Mouse (Mus musculus) stomach, postnatal 0 days (tissue): ENCODE results near the gene Mknk2. TPM values are rescaled to one million over a fixed set of nuclear protein-coding genes. Genes with fewer than 3 reads are reported as not detected.
A peak's percentile ranks its signal among the peaks of the same experiment; 100 is the strongest.

Experiments used
- ATAC-seq: fragments of 200-750 bp; cut with Nextera tagmentation; 2 replicates; pipeline ENCODE4 v1.8.0; 2017; ENCODE audit not compliant: low FRiP score, low TSS enrichment
- DNase-seq: peaks from one replicate; pipeline ENCODE4 v3.0.0-alpha.2; 2016; ENCODE audit warnings: low spot score
- H3K27ac ChIP-seq: fragments of 300-500 bp; sonication (generic); replicated peaks from 2 replicates; pipeline ENCODE4 v1.5.1; 2014; ENCODE audit warnings: mild to moderate bottlenecking, control low read depth
- H3K27me3 ChIP-seq: fragments of 300-500 bp; sonication (generic); 2 replicates; pipeline ENCODE4 v1.6.1; 2014; ENCODE audit warnings: low read length; ENCODE audit not compliant: control insufficient read depth, insufficient read depth
- H3K36me3 ChIP-seq: fragments of 300-500 bp; sonication (generic); 2 replicates; pipeline ENCODE4 v1.6.1; 2014; ENCODE audit warnings: low read length, mixed read lengths; ENCODE audit not compliant: control insufficient read depth, insufficient read depth
- H3K4me1 ChIP-seq: fragments of 300-500 bp; sonication (generic); replicated peaks from 2 replicates; pipeline ENCODE4 v1.6.1; 2014; ENCODE audit warnings: antibody characterized with exemption; ENCODE audit not compliant: control insufficient read depth, insufficient read depth
- H3K4me2 ChIP-seq: fragments of 300-500 bp; sonication (generic); replicated peaks from 2 replicates; pipeline ENCODE4 v1.6.1; 2014; ENCODE audit warnings: low read depth, mild to moderate bottlenecking, control low read depth, moderate library complexity
- H3K4me3 ChIP-seq: fragments of 300-500 bp; sonication (generic); 2 replicates; pipeline ENCODE4 v1.5.1; 2014; ENCODE audit warnings: low read depth, low read length, control low read depth
- H3K9ac ChIP-seq: fragments of 300-500 bp; sonication (generic); 2 replicates; pipeline ENCODE4 v1.6.1; 2014; ENCODE audit warnings: mild to moderate bottlenecking, low read length, control low read depth, mixed read lengths
- H3K9me3 ChIP-seq: fragments of 300-500 bp; sonication (generic); 2 replicates; pipeline ENCODE4 v1.6.1; 2016; ENCODE audit warnings: low read length; ENCODE audit not compliant: control insufficient read depth
- CTCF ChIP-seq: IDR thresholded peaks from 2 replicates; pipeline ENCODE4 v1.5.1; 2016; ENCODE audit warnings: antibody characterized with exemption, low read depth, mild to moderate bottlenecking, moderate library complexity
- EP300 ChIP-seq: optimal IDR thresholded peaks from 2 replicates; pipeline ENCODE3; 2016; ENCODE audit warnings: antibody characterized with exemption
- WGBS: fragments of 180-500 bp; shearing (Covaris S2); extraction: QIAGEN DNeasy Blood & Tissue Kit; methylation state at CpG from one replicate; pipeline ENCODE4 v1.1.7; 2014; 5-methylcytosine and 5-hydroxymethylcytosine counted together
- polyA plus RNA-seq: library from polyadenylated mRNA; unstranded; fragments of >200 nt; fragmentation: Nextera tagmentation; extraction: Ambion mirVana; gene quantifications from 2 replicates; pipeline ENCODE4 v1.2.1, GENCODE M21; 2015

The Mknk2 gene
- polyA plus RNA-seq, 1 experiment from 2014 or later = 55.2 TPM

GRCm38 (mm10) chr10:80665981-80666733 is 11.8 kb downstream of the Mknk2 start:
- no peak for TF ChIP-seq EP300
- TF ChIP-seq CTCF = peak; percentile 39
- Histone ChIP-seq H3K27me3 (no peaks in the 10 kb centered on the region), H3K27ac (peak overlapping the region; percentile 94), H3K4me2 (no peak overlapping the region), H3K36me3 (peaks cover 46% of the 10 kb centered on the region), H3K4me1 (peaks cover 7% of the 10 kb centered on the region; the same call in 1 of the 2 replicates), H3K4me3 (no peak overlapping the region), H3K9ac (peak overlapping the region; percentile 31), H3K9me3 (no peaks in the 10 kb centered on the region)
- no peak for ATAC-seq
- WGBS = 67% methylated on average over 10 of the region's 10 CpGs
- DNase-seq = no peak

GRCm38 (mm10) chr10:80665459-80665858 is 12.5 kb downstream of the Mknk2 start:
- peak overlapping the region; percentile 94 for H3K27ac ChIP-seq
- peak overlapping the region; percentile 23; the same call in 1 of the 2 replicates for H3K9ac ChIP-seq
- no peak for ATAC-seq

GRCm38 (mm10) chr10:80665016-80665380 is 12.9 kb downstream of the Mknk2 start:
- H3K27ac ChIP-seq = peak overlapping the region; percentile 94
- peak overlapping the region; percentile 43; the same call in 1 of the 2 replicates for H3K9ac ChIP-seq
- TF ChIP-seq EP300 = no peak
- no peak for TF ChIP-seq CTCF
- WGBS = 2% methylated on average over 10 of the region's 10 CpGs
- DNase-seq (peak; percentile 74), ATAC-seq (peak; percentile 63)
- no peak overlapping the region for H3K4me3 ChIP-seq
- H3K9me3 ChIP-seq = no peaks in the 10 kb centered on the region
- no peaks in the 10 kb centered on the region for H3K27me3 ChIP-seq
- peaks cover 36% of the 10 kb centered on the region for H3K36me3 ChIP-seq
- peaks cover 6% of the 10 kb centered on the region; the same call in 1 of the 2 replicates for H3K4me1 ChIP-seq
- H3K4me2 ChIP-seq = peak overlapping the region; percentile 35; the same call in 1 of the 2 replicates

More at GRCm38 (mm10) chr10:80665459-80665858, 12.5 kb downstream of the Mknk2 start:
- no peaks in the 10 kb centered on the region for H3K27me3 ChIP-seq
- no peak for TF ChIP-seq CTCF
- TF ChIP-seq EP300 = no peak
- H3K9me3 ChIP-seq = no peaks in the 10 kb centered on the region
- no peak overlapping the region for H3K4me3 ChIP-seq
- peaks cover 6% of the 10 kb centered on the region; the same call in 1 of the 2 replicates for H3K4me1 ChIP-seq
- H3K4me2 ChIP-seq = no peak overlapping the region
- peak; percentile 46 for DNase-seq
- 38% methylated on average over 4 of the region's 4 CpGs for WGBS
- H3K36me3 ChIP-seq = peaks cover 41% of the 10 kb centered on the region

GRCm38 (mm10) chr10:80664197-80665015 is 13.5 kb downstream of the Mknk2 start:
- whole genome bisulfite sequencing = 10% methylated on average over 16 of the region's 16 CpGs
- Histone ChIP-seq H3K9ac (peak overlapping the region; percentile 43; the same call in 1 of the 2 replicates), H3K36me3 (peaks cover 31% of the 10 kb centered on the region), H3K27ac (peak overlapping the region; percentile 94), H3K4me2 (peak overlapping the region; percentile 35; the same call in 1 of the 2 replicates), H3K9me3 (no peaks in the 10 kb centered on the region), H3K4me1 (peaks cover 6% of the 10 kb centered on the region; the same call in 1 of the 2 replicates), H3K4me3 (no peak overlapping the region), H3K27me3 (no peaks in the 10 kb centered on the region)
- peak; percentile 85 for ATAC-seq
- DNase-seq = peak; percentile 91
- peak; percentile 93 for TF ChIP-seq EP300
- peak; percentile 24; the same call in 1 of the 2 replicates for TF ChIP-seq CTCF

GRCm38 (mm10) chr10:80663485-80664196 is 14.3 kb downstream of the Mknk2 start:
- no peak for ATAC-seq
- Histone ChIP-seq H3K4me2 (no peak overlapping the region), H3K4me1 (peaks cover 6% of the 10 kb centered on the region; the same call in 1 of the 2 replicates), H3K27ac (peak overlapping the region; percentile 94), H3K27me3 (no peaks in the 10 kb centered on the region), H3K9ac (no peak overlapping the region), H3K36me3 (peaks cover 24% of the 10 kb centered on the region), H3K4me3 (no peak overlapping the region), H3K9me3 (no peaks in the 10 kb centered on the region)
- whole genome bisulfite sequencing = 26% methylated on average over 5 of the region's 5 CpGs
- no peak for TF ChIP-seq EP300
- TF ChIP-seq CTCF = no peak
- no peak for DNase-seq
